Mouse (Mus musculus) G1E (cell line): ENCODE data around the gene Spint2. TPM values are rescaled to one million over a fixed set of nuclear protein-coding genes. Genes with fewer than 3 reads are reported as not detected.
"Not testable (repeated sequence)": the region's sequence is repeated elsewhere in the genome, so short reads cannot be mapped to it uniquely, and the experiment has no call there.

ENCODE experiments used
- ATAC-seq: 2 replicates; pipeline ENCODE4 v1.8.0; 2016; ENCODE audit warnings: mild to moderate bottlenecking; ENCODE audit not compliant: insufficient number of reproducible peaks, poor library complexity, low FRiP score, severe bottlenecking; ENCODE audit errors: extremely low read depth
- DNase-seq: peaks from one replicate; pipeline ENCODE4 v3.0.0; 2012; ENCODE audit warnings: low spot score
- H3K27me3 ChIP-seq: 2 replicates; pipeline ENCODE4 v1.6.1; 2012; ENCODE audit warnings: mild to moderate bottlenecking, low read length, inconsistent platforms; ENCODE audit not compliant: insufficient read depth
- H3K36me3 ChIP-seq: replicated peaks from 2 replicates; pipeline ENCODE3; 2012; ENCODE audit warnings: mild to moderate bottlenecking, inconsistent platforms
- H3K4me1 ChIP-seq: 2 replicates; pipeline ENCODE4 v1.6.1; 2012; ENCODE audit warnings: low read depth, low read length, inconsistent platforms, mixed read lengths; ENCODE audit not compliant: insufficient read depth
- H3K4me3 ChIP-seq: 2 replicates; pipeline ENCODE4 v1.5.1; 2012; ENCODE audit warnings: low read depth, mild to moderate bottlenecking, inconsistent platforms, low read length, moderate library complexity, mixed read lengths
- H3K9me3 ChIP-seq: replicated peaks from 2 replicates; pipeline ENCODE4 v1.6.1; 2012; ENCODE audit warnings: inconsistent platforms
- CTCF ChIP-seq: IDR thresholded peaks from 2 replicates; pipeline ENCODE4 v1.5.1; 2012; ENCODE audit warnings: low read depth, low read length, inconsistent platforms, mixed read lengths
- GATA1 ChIP-seq: IDR thresholded peaks from 2 replicates; pipeline ENCODE4 v1.6.1; 2012; ENCODE audit warnings: borderline replicate concordance, low read length, inconsistent platforms, mixed read lengths
- GATA2 ChIP-seq: IDR thresholded peaks from 2 replicates; pipeline ENCODE4 v1.6.1; 2012; ENCODE audit warnings: low read depth, low read length, inconsistent platforms, borderline replicate concordance
- POLR2AphosphoS5 ChIP-seq: IDR thresholded peaks from 2 replicates; pipeline ENCODE4 v1.6.1; 2012; ENCODE audit warnings: low read depth, low read length, inconsistent platforms; ENCODE audit not compliant: insufficient replicate concordance
- TAL1 ChIP-seq: conservative IDR thresholded peaks from 2 replicates; pipeline ENCODE4 v1.6.1; 2012; ENCODE audit warnings: low read depth, low read length, inconsistent platforms, mixed read lengths
- polyA plus RNA-seq: library from polyadenylated mRNA; stranded (reverse); fragments of >175 nt; gene quantifications from 2 replicates; pipeline ENCODE4 v1.2.3, GENCODE M21; 2012
- total RNA-seq, 2 experiments: library from RNA; stranded (forward) in 1 of 2; stranded (reverse) in 1 of 2; fragments of 200-1000 nt in 1 of 2; fragments of >200 nt in 1 of 2; fragmentation: Nextera tagmentation in 1 of 2; gene quantifications; 2 replicates each; pipeline ENCODE4 v1.2.3; 2014 to 2017

The Spint2 gene
- total and polyA plus RNA-seq, 3 experiments: 21.4 to 102 (median 24.4) TPM

- DNase-seq: no peak
- no peak for ATAC-seq
- Histone ChIP-seq H3K27me3 (no peaks in the 10 kb centered on the region), H3K9me3 (no peaks in the 10 kb centered on the region), H3K36me3 (peaks cover 68% of the 10 kb centered on the region), H3K4me3 (no peak overlapping the region), H3K4me1 (peaks cover 37% of the 10 kb centered on the region)
- TF ChIP-seq POLR2AphosphoS5: no peak
- no peak for TF ChIP-seq GATA2
- TF ChIP-seq TAL1: no peak
- TF ChIP-seq GATA1: no peak
- no peak for TF ChIP-seq CTCF
These were observed 34.0 kb downstream of the Spint2 start for GRCm38 (mm10) chr7:29247706-29248105.

- peak; percentile 84 for TF ChIP-seq CTCF
- TF ChIP-seq TAL1: no peak
- Histone ChIP-seq H3K27me3 (no peaks in the 10 kb centered on the region), H3K36me3 (peaks cover 71% of the 10 kb centered on the region), H3K4me1 (peaks cover 38% of the 10 kb centered on the region), H3K9me3 (no peaks in the 10 kb centered on the region), H3K4me3 (peak overlapping the region; percentile 23; the same call in 1 of the 2 replicates)
- DNase-seq (peak; percentile 55), ATAC-seq (no peak)
These were observed 34.4 kb downstream of the Spint2 start for GRCm38 (mm10) chr7:29247314-29247700.

- Histone ChIP-seq H3K27me3 (no peaks in the 10 kb centered on the region), H3K4me3 (peak overlapping the region; percentile 23; the same call in 1 of the 2 replicates), H3K36me3 (peaks cover 75% of the 10 kb centered on the region), H3K9me3 (no peaks in the 10 kb centered on the region), H3K4me1 (peaks cover 41% of the 10 kb centered on the region)
- no peak for ATAC-seq
- no peak for TF ChIP-seq TAL1
- TF ChIP-seq CTCF: no peak
- no peak for TF ChIP-seq GATA2
- TF ChIP-seq GATA1: no peak
- no peak for TF ChIP-seq POLR2AphosphoS5
- no peak for DNase-seq
These were observed 34.9 kb downstream of the Spint2 start for GRCm38 (mm10) chr7:29246619-29247313.

GRCm38 (mm10) chr7:29246015-29246414, 35.7 kb downstream of the Spint2 start:
- no peak for DNase-seq
- TF ChIP-seq GATA1: no peak
- no peak for TF ChIP-seq POLR2AphosphoS5
- no peak for TF ChIP-seq CTCF
- TF ChIP-seq GATA2: no peak
- no peak for TF ChIP-seq TAL1
- no peak for ATAC-seq
- H3K27me3 ChIP-seq: no peaks in the 10 kb centered on the region
- no peaks in the 10 kb centered on the region for H3K9me3 ChIP-seq
- H3K4me1 ChIP-seq: peaks cover 41% of the 10 kb centered on the region
- H3K4me3 ChIP-seq: no peak overlapping the region
- H3K36me3 ChIP-seq: peaks cover 82% of the 10 kb centered on the region

GRCm38 (mm10) chr7:29244732-29245416, 36.8 kb downstream of the Spint2 start:
- H3K9me3 ChIP-seq: no peaks in the 10 kb centered on the region
- H3K27me3 ChIP-seq: no peaks in the 10 kb centered on the region
- peaks cover 51% of the 10 kb centered on the region for H3K4me1 ChIP-seq
- H3K4me3 ChIP-seq: no peak overlapping the region
- ATAC-seq (no peak), DNase-seq (peak; percentile 47)
- peaks cover 93% of the 10 kb centered on the region for H3K36me3 ChIP-seq
- TF ChIP-seq GATA1 (no peak), GATA2 (no peak), CTCF (peak; percentile 58)

- no peaks in the 10 kb centered on the region for H3K27me3 ChIP-seq
These were observed 43.4 kb downstream of the Spint2 start, which contains the start of gene Yif1b for GRCm38 (mm10) chr7:29238019-29238967. TSS of gene Yif1b (plus strand) at chr7:29238329.

GRCm38 (mm10) chr7:29237596-29237995, 44.1 kb downstream of the Spint2 start:
- not testable (repeated sequence) for H3K9me3 ChIP-seq, H3K27me3 ChIP-seq, ATAC-seq, DNase-seq
- Histone ChIP-seq H3K4me3 (peak overlapping the region; percentile 77), H3K4me1 (peaks cover 46% of the 10 kb centered on the region), H3K36me3 (peaks cover 31% of the 10 kb centered on the region)

More at GRCm38 (mm10) chr7:29238019-29238967, 43.4 kb downstream of the Spint2 start, which contains the start of gene Yif1b:
- DNase-seq (peak; percentile 94), ATAC-seq (peak; percentile 98)
- TF ChIP-seq GATA1: no peak
- no peak for TF ChIP-seq POLR2AphosphoS5
- no peak for TF ChIP-seq GATA2
- TF ChIP-seq CTCF: no peak
- no peak for TF ChIP-seq TAL1
- Histone ChIP-seq H3K9me3 (no peaks in the 10 kb centered on the region), H3K36me3 (peaks cover 38% of the 10 kb centered on the region), H3K4me3 (peak within 1 kb of the TSS; percentile 77), H3K4me1 (peaks cover 52% of the 10 kb centered on the region)
